Mouse (Mus musculus) spleen, adult 2 months (tissue): ENCODE results near the gene Nudt8. TPM values are rescaled to one million over a fixed set of nuclear protein-coding genes. Genes with fewer than 3 reads are reported as not detected.
"Not testable (repeated sequence)": the region's sequence is repeated elsewhere in the genome, so short reads cannot be mapped to it uniquely, and the experiment has no call there.

Experiments used
- DNase-seq, 2 experiments: peaks; one replicate each; pipeline versions ENCODE4 v3.0.0 to v3.0.0-alpha.2; 2012 to 2021; ENCODE audit warnings: low spot score in 2 of 2, low read depth in 1 of 2
- H3K27ac ChIP-seq: fragments of 200-500 bp; 2 replicates; pipeline ENCODE4 v1.5.1; 2012; ENCODE audit warnings: low read length, inconsistent platforms; ENCODE audit not compliant: insufficient read depth
- H3K27me3 ChIP-seq: fragments of 200-500 bp; 2 replicates; pipeline ENCODE4 v1.6.1; 2012; ENCODE audit warnings: mild to moderate bottlenecking, moderate library complexity, low read length, inconsistent platforms; ENCODE audit not compliant: control insufficient read depth, insufficient read depth
- H3K36me3 ChIP-seq: fragments of 200-500 bp; 2 replicates; pipeline ENCODE4 v1.6.1; 2012; ENCODE audit warnings: mild to moderate bottlenecking, low read length, inconsistent platforms; ENCODE audit not compliant: control insufficient read depth, insufficient read depth
- H3K4me1 ChIP-seq: fragments of 200-500 bp; 2 replicates; pipeline ENCODE4 v1.6.1; 2011; ENCODE audit warnings: inconsistent platforms; ENCODE audit not compliant: control insufficient read depth, insufficient read depth, insufficient read length
- H3K4me3 ChIP-seq: fragments of 200-500 bp; 2 replicates; pipeline ENCODE4 v1.5.1; 2011; ENCODE audit warnings: mild to moderate bottlenecking, inconsistent platforms; ENCODE audit not compliant: insufficient read depth, insufficient read length; ENCODE audit errors: extremely low read depth
- CTCF ChIP-seq: fragments of 200-500 bp; IDR thresholded peaks from 2 replicates; pipeline ENCODE4 v1.5.1; 2011; ENCODE audit warnings: mild to moderate bottlenecking, inconsistent platforms; ENCODE audit not compliant: insufficient read depth, insufficient read length, insufficient replicate concordance; ENCODE audit errors: extremely low read depth
- POLR2A ChIP-seq: fragments of 200-500 bp; IDR thresholded peaks from 2 replicates; pipeline ENCODE4 v1.6.1; 2011; ENCODE audit warnings: low read depth, low read length, inconsistent platforms
- WGBS: fragments of 180-500 bp; shearing (Covaris S2); methylation state at CpG from one replicate; pipeline ENCODE4 v1.1.7; 2018; 5-methylcytosine and 5-hydroxymethylcytosine counted together
- polyA plus RNA-seq: library from polyadenylated mRNA; depleted of rRNA; stranded (reverse); fragments of >200 nt; gene quantifications from 2 replicates; pipeline ENCODE4 v1.2.3, GENCODE M21; 2012

The Nudt8 gene
- polyA plus RNA-seq, 1 experiment = 18.5 TPM

- TF ChIP-seq POLR2A (no peak), CTCF (no peak)
- Histone ChIP-seq H3K4me1 (no peaks in the 10 kb centered on the region), H3K27ac (no peak overlapping the region), H3K4me3 (no peak overlapping the region), H3K27me3 (no peaks in the 10 kb centered on the region), H3K36me3 (no peaks in the 10 kb centered on the region)
- no peak for DNase-seq
Observed at GRCm38 (mm10) chr19:3959030-3959429, 41.4 kb upstream of the Nudt8 start.

- Histone ChIP-seq H3K4me3 (no peak overlapping the region), H3K27me3 (no peaks in the 10 kb centered on the region), H3K36me3 (no peaks in the 10 kb centered on the region), H3K27ac (no peak overlapping the region), H3K4me1 (no peaks in the 10 kb centered on the region)
- no peak for TF ChIP-seq POLR2A
- no peak for TF ChIP-seq CTCF
- DNase-seq = no peak
- 70% methylated on average over 5 of the region's 5 CpGs for WGBS
Observed at GRCm38 (mm10) chr19:3960211-3960610, 40.2 kb upstream of the Nudt8 start.

- H3K27me3 ChIP-seq, H3K4me1 ChIP-seq, DNase-seq, H3K4me3 ChIP-seq, H3K36me3 ChIP-seq, H3K27ac ChIP-seq: not testable (repeated sequence)
- WGBS = 93% methylated on average over 6 of the region's 6 CpGs
Observed at GRCm38 (mm10) chr19:3961805-3962204, 38.6 kb upstream of the Nudt8 start.

- H3K27ac ChIP-seq = no peak overlapping the region
- no peaks in the 10 kb centered on the region for H3K4me1 ChIP-seq
- TF ChIP-seq POLR2A (no peak), CTCF (no peak)
- no peak overlapping the region for H3K4me3 ChIP-seq
- H3K36me3 ChIP-seq = no peaks in the 10 kb centered on the region
- WGBS = 29% methylated on average over 2 of the region's 2 CpGs
- H3K27me3 ChIP-seq = no peaks in the 10 kb centered on the region
- no peak for DNase-seq
Observed at GRCm38 (mm10) chr19:3962469-3962868, 37.9 kb upstream of the Nudt8 start.

- WGBS = 70% methylated on average over 4 of the region's 4 CpGs
- no peak overlapping the region for H3K27ac ChIP-seq
- H3K36me3 ChIP-seq = no peaks in the 10 kb centered on the region
- no peak for DNase-seq
- H3K4me1 ChIP-seq = no peaks in the 10 kb centered on the region
- H3K27me3 ChIP-seq = no peaks in the 10 kb centered on the region
- no peak overlapping the region for H3K4me3 ChIP-seq
- no peak for TF ChIP-seq CTCF
- TF ChIP-seq POLR2A = no peak
Observed at GRCm38 (mm10) chr19:3964030-3964429, 36.4 kb upstream of the Nudt8 start.

- WGBS = 81% methylated on average over 11 of the region's 11 CpGs
- no peaks in the 10 kb centered on the region for H3K36me3 ChIP-seq
- H3K27me3 ChIP-seq = no peaks in the 10 kb centered on the region
- TF ChIP-seq CTCF (no peak), POLR2A (no peak)
- no peak for DNase-seq
- H3K4me3 ChIP-seq = no peak overlapping the region
- no peak overlapping the region for H3K27ac ChIP-seq
- no peaks in the 10 kb centered on the region for H3K4me1 ChIP-seq
Observed at GRCm38 (mm10) chr19:3966330-3967075, 33.9 kb upstream of the Nudt8 start.

- TF ChIP-seq CTCF (no peak), POLR2A (no peak)
- WGBS = 72% methylated on average over 3 of the region's 3 CpGs
- no peaks in the 10 kb centered on the region for H3K27me3 ChIP-seq
- no peak for DNase-seq
- no peaks in the 10 kb centered on the region for H3K4me1 ChIP-seq
- H3K4me3 ChIP-seq = no peak overlapping the region
- no peak overlapping the region for H3K27ac ChIP-seq
- H3K36me3 ChIP-seq = no peaks in the 10 kb centered on the region
Observed at GRCm38 (mm10) chr19:3967258-3967657, 33.1 kb upstream of the Nudt8 start.
